Mouse (Mus musculus): ENCODE results near the gene Ace2. TPM values are rescaled to one million over a fixed set of nuclear protein-coding genes. Genes with fewer than 3 reads are reported as not detected.

Ace2 gene
- polyA plus RNA-seq, 1 experiment: not detected

- H3K9ac ChIP-seq (ENCODE audit: low read depth, poor library complexity, severe bottlenecking): no peak overlapping the region
- no peaks in the 10 kb centered on the region for H3K4me1 ChIP-seq (ENCODE audit: control insufficient read depth, insufficient read depth, low read length)
- no peak overlapping the region for H3K4me3 ChIP-seq (ENCODE audit: low read depth, low read length)
- H3K36me3 ChIP-seq (ENCODE audit: control insufficient read depth, insufficient read depth, low read length, poor library complexity, severe bottlenecking): no peaks in the 10 kb centered on the region
- no peaks in the 10 kb centered on the region for H3K27me3 ChIP-seq (ENCODE audit: control insufficient read depth, insufficient read depth, low read length, poor library complexity, severe bottlenecking)
- H3K27ac ChIP-seq (ENCODE audit: insufficient read depth, low read length): no peak overlapping the region
- H3K9me3 ChIP-seq (replicated peaks; ENCODE audit: control insufficient read depth, insufficient read depth, low read length, poor library complexity, severe bottlenecking): no peaks in the 10 kb centered on the region
- TF ChIP-seq POLR2A (IDR thresholded peaks at IDR 0.05; ENCODE audit: insufficient read depth, low read length) (no peak), CTCF (IDR thresholded peaks at IDR 0.05; ENCODE audit: low read depth, low read length) (no peak), EP300 (IDR thresholded peaks at IDR 0.05; ENCODE audit: insufficient read depth, low read depth, low read length) (no peak)
Measured at GRCm38 (mm10) chrX:164135304-164135818, 3.8 kb upstream of the Ace2 start.

GRCm38 (mm10) chrX:164145463-164146250, 6.5 kb downstream of the Ace2 start:
- H3K27ac ChIP-seq (ENCODE audit: insufficient read depth, low read length): no peak overlapping the region
- no peaks in the 10 kb centered on the region for H3K9me3 ChIP-seq (replicated peaks; ENCODE audit: control insufficient read depth, insufficient read depth, low read length, poor library complexity, severe bottlenecking)
- TF ChIP-seq POLR2A (IDR thresholded peaks at IDR 0.05; ENCODE audit: insufficient read depth, low read length): no peak
- TF ChIP-seq EP300 (IDR thresholded peaks at IDR 0.05; ENCODE audit: insufficient read depth, low read depth, low read length): no peak
- TF ChIP-seq CTCF (IDR thresholded peaks at IDR 0.05; ENCODE audit: low read depth, low read length): no peak
- H3K4me1 ChIP-seq (ENCODE audit: control insufficient read depth, insufficient read depth, low read length): no peaks in the 10 kb centered on the region
- H3K36me3 ChIP-seq (ENCODE audit: control insufficient read depth, insufficient read depth, low read length, poor library complexity, severe bottlenecking): no peaks in the 10 kb centered on the region
- H3K27me3 ChIP-seq (ENCODE audit: control insufficient read depth, insufficient read depth, low read length, poor library complexity, severe bottlenecking): no peaks in the 10 kb centered on the region
- no peak overlapping the region for H3K4me3 ChIP-seq (ENCODE audit: low read depth, low read length)
- H3K9ac ChIP-seq (ENCODE audit: low read depth, poor library complexity, severe bottlenecking): no peak overlapping the region

DNA sequence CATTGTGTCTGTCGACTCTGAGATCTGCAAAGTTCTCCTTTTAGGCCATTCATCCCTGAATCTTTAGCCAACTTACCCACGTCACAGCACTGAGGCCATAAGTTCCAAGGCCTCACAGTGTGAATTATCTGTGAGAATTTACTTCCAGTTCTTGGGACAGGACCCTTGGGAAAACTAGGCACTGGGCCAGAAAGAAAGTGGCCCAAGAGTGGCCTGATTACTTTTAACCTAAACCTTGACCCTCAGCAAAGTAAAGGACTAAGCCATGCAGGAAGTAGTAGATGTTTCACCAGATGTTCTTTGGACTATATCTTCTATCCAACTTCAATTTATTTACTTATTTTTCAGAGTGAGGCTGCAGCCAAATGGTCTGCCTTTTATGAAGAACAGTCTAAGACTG, 13.6 kb downstream of the Ace2 start:
- H3K9ac ChIP-seq (ENCODE audit: low read depth, poor library complexity, severe bottlenecking): no peak overlapping the region

GRCm38 (mm10) chrX:164153606-164154005, 14.5 kb downstream of the Ace2 start:
- Histone ChIP-seq H3K4me1 (ENCODE audit: control insufficient read depth, insufficient read depth, low read length) (no peaks in the 10 kb centered on the region), H3K9me3 (replicated peaks; ENCODE audit: control insufficient read depth, insufficient read depth, low read length, poor library complexity, severe bottlenecking) (no peaks in the 10 kb centered on the region), H3K36me3 (ENCODE audit: control insufficient read depth, insufficient read depth, low read length, poor library complexity, severe bottlenecking) (no peaks in the 10 kb centered on the region), H3K4me3 (ENCODE audit: low read depth, low read length) (no peak overlapping the region), H3K27ac (ENCODE audit: insufficient read depth, low read length) (no peak overlapping the region), H3K9ac (ENCODE audit: low read depth, poor library complexity, severe bottlenecking) (no peak overlapping the region), H3K27me3 (ENCODE audit: control insufficient read depth, insufficient read depth, low read length, poor library complexity, severe bottlenecking) (no peaks in the 10 kb centered on the region)
- TF ChIP-seq EP300 (IDR thresholded peaks at IDR 0.05; ENCODE audit: insufficient read depth, low read depth, low read length) (no peak), POLR2A (IDR thresholded peaks at IDR 0.05; ENCODE audit: insufficient read depth, low read length) (no peak), CTCF (IDR thresholded peaks at IDR 0.05; ENCODE audit: low read depth, low read length) (no peak)

More for the DNA sequence above, 13.6 kb downstream of the Ace2 start:
- no peaks in the 10 kb centered on the region for H3K9me3 ChIP-seq (replicated peaks; ENCODE audit: control insufficient read depth, insufficient read depth, low read length, poor library complexity, severe bottlenecking)
- no peaks in the 10 kb centered on the region for H3K4me1 ChIP-seq (ENCODE audit: control insufficient read depth, insufficient read depth, low read length)
- no peak overlapping the region for H3K4me3 ChIP-seq (ENCODE audit: low read depth, low read length)
- no peak overlapping the region for H3K27ac ChIP-seq (ENCODE audit: insufficient read depth, low read length)
- no peaks in the 10 kb centered on the region for H3K36me3 ChIP-seq (ENCODE audit: control insufficient read depth, insufficient read depth, low read length, poor library complexity, severe bottlenecking)
- H3K27me3 ChIP-seq (ENCODE audit: control insufficient read depth, insufficient read depth, low read length, poor library complexity, severe bottlenecking): no peaks in the 10 kb centered on the region
- TF ChIP-seq CTCF (IDR thresholded peaks at IDR 0.05; ENCODE audit: low read depth, low read length) (no peak), POLR2A (IDR thresholded peaks at IDR 0.05; ENCODE audit: insufficient read depth, low read length) (no peak), EP300 (IDR thresholded peaks at IDR 0.05; ENCODE audit: insufficient read depth, low read depth, low read length) (no peak)

GRCm38 (mm10) chrX:164154594-164154993, 15.5 kb downstream of the Ace2 start:
- H3K27me3 ChIP-seq (ENCODE audit: control insufficient read depth, insufficient read depth, low read length, poor library complexity, severe bottlenecking): no peaks in the 10 kb centered on the region
- no peaks in the 10 kb centered on the region for H3K9me3 ChIP-seq (replicated peaks; ENCODE audit: control insufficient read depth, insufficient read depth, low read length, poor library complexity, severe bottlenecking)
- no peak overlapping the region for H3K4me3 ChIP-seq (ENCODE audit: low read depth, low read length)
- TF ChIP-seq CTCF (IDR thresholded peaks at IDR 0.05; ENCODE audit: low read depth, low read length): no peak
- TF ChIP-seq EP300 (IDR thresholded peaks at IDR 0.05; ENCODE audit: insufficient read depth, low read depth, low read length): no peak
- TF ChIP-seq POLR2A (IDR thresholded peaks at IDR 0.05; ENCODE audit: insufficient read depth, low read length): no peak
- H3K4me1 ChIP-seq (ENCODE audit: control insufficient read depth, insufficient read depth, low read length): no peaks in the 10 kb centered on the region
- no peak overlapping the region for H3K9ac ChIP-seq (ENCODE audit: low read depth, poor library complexity, severe bottlenecking)
- H3K27ac ChIP-seq (ENCODE audit: insufficient read depth, low read length): no peak overlapping the region
- no peaks in the 10 kb centered on the region for H3K36me3 ChIP-seq (ENCODE audit: control insufficient read depth, insufficient read depth, low read length, poor library complexity, severe bottlenecking)

DNA sequence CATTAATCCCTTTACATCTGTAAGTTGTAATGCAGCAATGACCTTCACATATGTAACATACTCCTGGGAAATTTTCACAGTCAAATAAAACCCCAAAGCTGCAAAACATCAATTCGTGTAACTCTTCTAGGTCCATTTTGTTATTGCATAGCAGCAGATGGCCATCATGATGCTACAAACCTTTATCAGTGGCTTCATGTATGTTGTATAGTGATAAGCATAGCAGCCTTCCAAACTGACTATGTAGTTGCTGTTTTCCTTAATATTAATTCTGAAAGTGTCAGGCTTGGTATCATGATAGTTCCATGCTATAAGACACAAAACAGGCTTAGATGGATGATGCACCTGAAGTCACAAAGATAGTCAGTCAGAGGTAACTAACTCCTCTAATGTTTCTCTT, 25.5 kb downstream of the Ace2 start:
- no peaks in the 10 kb centered on the region for H3K27me3 ChIP-seq (ENCODE audit: control insufficient read depth, insufficient read depth, low read length, poor library complexity, severe bottlenecking)
- TF ChIP-seq CTCF (IDR thresholded peaks at IDR 0.05; ENCODE audit: low read depth, low read length): no peak
- no peak for TF ChIP-seq EP300 (IDR thresholded peaks at IDR 0.05; ENCODE audit: insufficient read depth, low read depth, low read length)
- no peak overlapping the region for H3K4me3 ChIP-seq (ENCODE audit: low read depth, low read length)
- no peaks in the 10 kb centered on the region for H3K36me3 ChIP-seq (ENCODE audit: control insufficient read depth, insufficient read depth, low read length, poor library complexity, severe bottlenecking)
- no peak overlapping the region for H3K9ac ChIP-seq (ENCODE audit: low read depth, poor library complexity, severe bottlenecking)
- H3K27ac ChIP-seq (ENCODE audit: insufficient read depth, low read length): no peak overlapping the region
- no peaks in the 10 kb centered on the region for H3K4me1 ChIP-seq (ENCODE audit: control insufficient read depth, insufficient read depth, low read length)
- H3K9me3 ChIP-seq (replicated peaks; ENCODE audit: control insufficient read depth, insufficient read depth, low read length, poor library complexity, severe bottlenecking): no peaks in the 10 kb centered on the region
